Mouse (Mus musculus): Measurements from ENCODE around the gene Adsl. TPM values are rescaled to one million over a fixed set of nuclear protein-coding genes. Genes with fewer than 3 reads are reported as not detected.

Adsl gene
- polyA plus RNA-seq, 1 experiment from 2014 or later, result 168 TPM

DNA sequence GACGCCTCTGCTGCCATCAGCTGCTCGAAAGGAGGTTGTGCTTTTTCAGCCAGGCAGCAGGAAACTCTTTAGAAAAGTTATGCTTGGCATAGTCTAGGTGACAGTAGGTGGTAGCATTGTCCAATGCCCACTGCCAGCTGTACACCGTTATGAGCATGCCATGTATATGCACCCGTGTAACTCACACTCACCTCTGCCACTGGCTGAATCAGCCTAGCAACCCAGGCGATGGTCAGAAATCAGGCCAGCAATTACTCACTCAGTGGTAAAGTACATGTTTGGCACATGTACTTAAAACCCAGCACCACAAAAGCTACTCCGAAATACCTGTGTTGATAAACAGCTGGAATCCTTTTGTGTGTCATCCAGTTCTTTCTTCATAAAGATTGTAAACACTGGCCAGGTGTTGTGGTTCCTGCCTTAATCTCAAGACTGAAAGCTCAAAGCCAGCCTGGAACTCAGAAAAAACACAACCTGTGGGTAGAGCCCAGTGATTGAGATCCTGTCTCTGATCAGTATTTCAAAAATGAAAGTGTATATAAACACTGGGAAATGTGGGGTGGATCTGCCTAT lies 6.7 kb upstream of the Adsl start:
- Histone ChIP-seq H3K4me3 (ENCODE audit: low read depth, low read length) (no peak overlapping the region), H3K4me1 (ENCODE audit: insufficient read depth) (no peaks in the 10 kb centered on the region), H3K36me3 (ENCODE audit: insufficient read depth) (0 out of 2 replicates have a peak, but pooled peaks cover 21% of the 10 kb centered on the region), H3K27ac (ENCODE audit: low read depth) (no peak overlapping the region), H3K4me2 (no peak overlapping the region), H3K9ac (no peak overlapping the region), H3K27me3 (ENCODE audit: insufficient read depth, low read length) (no peaks in the 10 kb centered on the region), H3K9me3 (ENCODE audit: low read depth, low read length) (no peaks in the 10 kb centered on the region)
- no peak for TF ChIP-seq CTCF (IDR thresholded peaks at IDR 0.05; ENCODE audit: low read depth)
- DNase-seq, result no peak
- 78% methylated on average over 6 of the region's 6 CpGs for WGBS
- no peak for ATAC-seq (ENCODE audit: insufficient read depth)

DNA sequence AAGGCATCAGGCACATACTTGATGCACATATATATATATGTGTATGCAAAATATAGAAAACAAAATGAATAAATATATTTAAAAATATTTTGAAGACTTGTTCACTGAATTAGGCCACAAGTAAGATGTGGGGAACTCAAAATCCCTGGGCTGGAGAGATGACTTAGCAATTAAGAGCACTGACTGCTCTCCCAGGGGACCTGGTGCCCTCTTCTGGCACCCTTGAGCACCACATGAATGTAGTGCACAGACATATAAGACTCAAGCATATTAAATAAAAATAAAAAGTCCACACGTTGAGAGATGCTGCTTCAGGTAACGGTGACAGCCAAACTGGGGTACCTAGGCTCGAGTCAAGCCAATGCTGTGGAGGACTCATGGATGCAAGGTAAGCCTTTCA lies 2.4 kb upstream of the Adsl start:
- DNase-seq (peak; percentile 52), ATAC-seq (ENCODE audit: insufficient read depth) (no peak)
- no peak overlapping the region for H3K27ac ChIP-seq (ENCODE audit: low read depth)

DNA sequence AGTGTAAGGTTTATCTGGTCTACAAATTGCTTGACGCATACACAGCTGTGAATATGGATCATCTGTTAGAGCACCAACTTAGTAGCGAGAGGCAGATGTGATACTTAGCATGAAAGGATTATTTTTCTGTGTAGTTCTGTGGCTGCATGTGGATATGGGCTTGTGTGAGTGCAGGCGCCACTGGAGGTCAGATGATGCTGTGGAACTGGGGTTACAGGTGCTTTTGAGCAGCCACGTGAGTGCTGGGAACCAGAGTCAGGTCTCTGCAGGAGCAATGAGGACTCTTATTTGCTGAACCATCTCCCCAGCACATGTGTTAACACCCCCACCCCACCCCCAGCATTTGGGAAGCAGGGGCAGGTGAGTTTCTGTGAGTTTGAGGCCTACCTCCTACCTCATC lies 1.1 kb downstream of the Adsl start:
- peaks cover 25% of the 10 kb centered on the region for H3K36me3 ChIP-seq (ENCODE audit: insufficient read depth)
- H3K9ac ChIP-seq, result peak overlapping the region; percentile 58
- no peaks in the 10 kb centered on the region for H3K27me3 ChIP-seq (ENCODE audit: insufficient read depth, low read length)
- H3K27ac ChIP-seq (ENCODE audit: low read depth), result no peak overlapping the region
- ATAC-seq (ENCODE audit: insufficient read depth), result no peak
- peak overlapping the region; percentile 66 for H3K4me2 ChIP-seq
- H3K4me1 ChIP-seq (ENCODE audit: insufficient read depth), result peaks cover 3% of the 10 kb centered on the region
- H3K4me3 ChIP-seq (ENCODE audit: low read depth, low read length), result peak overlapping the region; percentile 68
- no peak for TF ChIP-seq CTCF (IDR thresholded peaks at IDR 0.05; ENCODE audit: low read depth)
- no peaks in the 10 kb centered on the region for H3K9me3 ChIP-seq (ENCODE audit: low read depth, low read length)
- DNase-seq, result no peak
- WGBS, result 37% methylated on average over 4 of the region's 4 CpGs

More for the DNA sequence above, 2.4 kb upstream of the Adsl start:
- TF ChIP-seq CTCF (IDR thresholded peaks at IDR 0.05; ENCODE audit: low read depth), result peak; percentile 56
- no peaks in the 10 kb centered on the region for H3K27me3 ChIP-seq (ENCODE audit: insufficient read depth, low read length)
- no peak overlapping the region for H3K4me2 ChIP-seq
- H3K9ac ChIP-seq, result no peak overlapping the region
- WGBS, result 49% methylated on average over 3 of the region's 3 CpGs
- H3K4me1 ChIP-seq (ENCODE audit: insufficient read depth), result peaks cover 3% of the 10 kb centered on the region
- 0 out of 2 replicates have a peak, but pooled peaks cover 7% of the 10 kb centered on the region for H3K36me3 ChIP-seq (ENCODE audit: insufficient read depth)
- H3K9me3 ChIP-seq (ENCODE audit: low read depth, low read length), result no peaks in the 10 kb centered on the region
- H3K4me3 ChIP-seq (ENCODE audit: low read depth, low read length), result no peak overlapping the region

DNA sequence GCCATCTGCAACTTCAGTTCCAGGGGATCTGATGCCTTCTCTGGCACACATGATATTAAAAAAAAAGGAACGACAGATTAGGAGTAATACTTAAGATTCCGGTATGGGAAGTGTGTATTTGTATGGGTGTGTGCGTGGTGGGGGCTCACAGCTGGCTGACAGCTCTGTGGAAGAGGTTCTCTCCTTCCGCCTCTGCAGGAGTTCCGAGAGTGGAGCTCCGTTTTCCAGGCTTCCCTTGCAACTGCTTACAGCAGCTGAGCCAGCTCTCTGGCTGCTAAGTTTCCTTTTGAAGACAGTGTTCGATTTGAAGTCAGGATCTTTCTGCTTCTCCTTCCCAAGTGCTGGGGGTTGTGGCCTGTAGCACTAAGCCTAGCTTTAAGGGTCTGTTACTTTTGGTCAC lies 1.8 kb downstream of the Adsl start:
- Histone ChIP-seq H3K4me1 (ENCODE audit: insufficient read depth) (peaks cover 3% of the 10 kb centered on the region), H3K4me2 (peak overlapping the region; percentile 66), H3K4me3 (ENCODE audit: low read depth, low read length) (no peak overlapping the region; the same call in 1 of the 2 replicates), H3K9me3 (ENCODE audit: low read depth, low read length) (no peaks in the 10 kb centered on the region), H3K9ac (no peak overlapping the region), H3K27ac (ENCODE audit: low read depth) (no peak overlapping the region), H3K36me3 (ENCODE audit: insufficient read depth) (peaks cover 32% of the 10 kb centered on the region), H3K27me3 (ENCODE audit: insufficient read depth, low read length) (no peaks in the 10 kb centered on the region)
- ATAC-seq (ENCODE audit: insufficient read depth) (no peak), DNase-seq (no peak)
- no peak for TF ChIP-seq CTCF (IDR thresholded peaks at IDR 0.05; ENCODE audit: low read depth)
- 85% methylated on average over 7 of the region's 7 CpGs for WGBS

- DNase-seq (no peak), ATAC-seq (ENCODE audit: insufficient read depth) (no peak)
- H3K27me3 ChIP-seq (ENCODE audit: insufficient read depth, low read length), result no peaks in the 10 kb centered on the region
- no peak overlapping the region for H3K27ac ChIP-seq (ENCODE audit: low read depth)
- no peak overlapping the region for H3K4me2 ChIP-seq
- no peak overlapping the region for H3K4me3 ChIP-seq (ENCODE audit: low read depth, low read length)
- 86% methylated on average over 9 of the region's 9 CpGs for WGBS
- H3K9ac ChIP-seq, result no peak overlapping the region
- no peaks in the 10 kb centered on the region for H3K9me3 ChIP-seq (ENCODE audit: low read depth, low read length)
- no peak for TF ChIP-seq CTCF (IDR thresholded peaks at IDR 0.05; ENCODE audit: low read depth)
- H3K4me1 ChIP-seq (ENCODE audit: insufficient read depth), result peaks cover 3% of the 10 kb centered on the region
- H3K36me3 ChIP-seq (ENCODE audit: insufficient read depth), result peaks cover 69% of the 10 kb centered on the region
Measured at GRCm38 (mm10) chr15:80953971-80954370, 5.7 kb downstream of the Adsl start.

GRCm38 (mm10) chr15:80954861-80955260 lies 6.6 kb downstream of the Adsl start:
- peaks cover 76% of the 10 kb centered on the region for H3K36me3 ChIP-seq (ENCODE audit: insufficient read depth)
- ATAC-seq (ENCODE audit: insufficient read depth), result no peak
- H3K27ac ChIP-seq (ENCODE audit: low read depth), result no peak overlapping the region
- DNase-seq, result no peak
- 76% methylated on average over 3 of the region's 3 CpGs for WGBS
- no peak for TF ChIP-seq CTCF (IDR thresholded peaks at IDR 0.05; ENCODE audit: low read depth)
- no peaks in the 10 kb centered on the region for H3K27me3 ChIP-seq (ENCODE audit: insufficient read depth, low read length)
- no peak overlapping the region for H3K4me2 ChIP-seq
- H3K9ac ChIP-seq, result no peak overlapping the region
- no peaks in the 10 kb centered on the region for H3K4me1 ChIP-seq (ENCODE audit: insufficient read depth)
- H3K9me3 ChIP-seq (ENCODE audit: low read depth, low read length), result no peaks in the 10 kb centered on the region
- H3K4me3 ChIP-seq (ENCODE audit: low read depth, low read length), result no peak overlapping the region

GRCm38 (mm10) chr15:80955836-80956438 lies 7.6 kb downstream of the Adsl start:
- H3K36me3 ChIP-seq (ENCODE audit: insufficient read depth), result peaks cover 87% of the 10 kb centered on the region
- H3K9me3 ChIP-seq (ENCODE audit: low read depth, low read length), result no peaks in the 10 kb centered on the region
- DNase-seq (no peak), ATAC-seq (ENCODE audit: insufficient read depth) (no peak)
- TF ChIP-seq CTCF (IDR thresholded peaks at IDR 0.05; ENCODE audit: low read depth), result no peak
- H3K9ac ChIP-seq, result no peak overlapping the region
- H3K4me2 ChIP-seq, result no peak overlapping the region
- 95% methylated on average over 12 of the region's 12 CpGs for WGBS
- H3K27me3 ChIP-seq (ENCODE audit: insufficient read depth, low read length), result no peaks in the 10 kb centered on the region
- H3K27ac ChIP-seq (ENCODE audit: low read depth), result no peak overlapping the region
- H3K4me1 ChIP-seq (ENCODE audit: insufficient read depth), result no peaks in the 10 kb centered on the region
- no peak overlapping the region for H3K4me3 ChIP-seq (ENCODE audit: low read depth, low read length)

All from lung, embryonic 14.5 days (tissue).